Mouse (Mus musculus) intestine, postnatal 0 days (tissue): ENCODE results near the gene Stat3. TPM values are rescaled to one million over a fixed set of nuclear protein-coding genes. Genes with fewer than 3 reads are reported as not detected.

ENCODE experiments used
- ATAC-seq: fragments of 200-750 bp; cut with Nextera tagmentation; 2 replicates; pipeline ENCODE4 v1.8.0; 2017; ENCODE audit warnings: mild to moderate bottlenecking, moderate TSS enrichment, moderate library complexity
- H3K27ac ChIP-seq: fragments of 300-500 bp; sonication (generic); 2 replicates; pipeline ENCODE4 v1.5.1; 2014; ENCODE audit warnings: mild to moderate bottlenecking, low read depth, low read length, moderate library complexity
- H3K27me3 ChIP-seq: fragments of 300-500 bp; sonication (generic); replicated peaks from 2 replicates; pipeline ENCODE4 v1.6.1; 2014; ENCODE audit warnings: low read length, mixed read lengths; ENCODE audit not compliant: control insufficient read depth, insufficient read depth
- H3K36me3 ChIP-seq: fragments of 300-500 bp; sonication (generic); 2 replicates; pipeline ENCODE4 v1.6.1; 2014; ENCODE audit warnings: mild to moderate bottlenecking, moderate library complexity; ENCODE audit not compliant: control insufficient read depth, insufficient read depth
- H3K4me1 ChIP-seq: fragments of 300-500 bp; sonication (generic); replicated peaks from 2 replicates; pipeline ENCODE4 v1.6.1; 2014; ENCODE audit warnings: antibody characterized with exemption, low read length, mixed read lengths; ENCODE audit not compliant: control insufficient read depth, insufficient read depth
- H3K4me2 ChIP-seq: fragments of 300-500 bp; sonication (generic); replicated peaks from 2 replicates; pipeline ENCODE4 v1.6.1; 2014; ENCODE audit warnings: low read depth, mild to moderate bottlenecking, moderate library complexity
- H3K4me3 ChIP-seq: fragments of 300-500 bp; sonication (generic); 2 replicates; pipeline ENCODE4 v1.5.1; 2014; ENCODE audit warnings: low read depth, low read length
- H3K9ac ChIP-seq: fragments of 300-500 bp; sonication (generic); 2 replicates; pipeline ENCODE4 v1.6.1; 2014; ENCODE audit warnings: mild to moderate bottlenecking, low read depth, low read length
- H3K9me3 ChIP-seq: fragments of 300-500 bp; sonication (generic); 2 replicates; pipeline ENCODE4 v1.6.1; 2016; ENCODE audit warnings: mixed run types; ENCODE audit not compliant: control insufficient read depth
- CTCF ChIP-seq: sonication (generic); IDR thresholded peaks from 2 replicates; pipeline ENCODE4 v1.5.1; 2016; ENCODE audit warnings: low read depth, mild to moderate bottlenecking, control low read depth, antibody characterized with exemption, moderate library complexity
- WGBS: fragments of 180-500 bp; shearing (Covaris S2); extraction: QIAGEN DNeasy Blood & Tissue Kit; methylation state at CpG from one replicate; pipeline ENCODE4 v1.1.7; 2014; 5-methylcytosine and 5-hydroxymethylcytosine counted together
- polyA plus RNA-seq: library from polyadenylated mRNA; unstranded; fragments of >200 nt; fragmentation: Nextera tagmentation; extraction: Ambion mirVana; gene quantifications from 2 replicates; pipeline ENCODE4 v1.2.1, GENCODE M21; 2015

Gene Stat3
- polyA plus RNA-seq, 1 experiment from 2014 or later: 61.2 TPM

GRCm38 (mm10) chr11:100854268-100854667 lies 85.1 kb downstream of the Stat3 start:
- TF ChIP-seq CTCF: no peak
- no peak overlapping the region for H3K4me3 ChIP-seq
- H3K27me3 ChIP-seq: no peaks in the 10 kb centered on the region; the same call in 1 of the 2 replicates
- no peaks in the 10 kb centered on the region for H3K36me3 ChIP-seq
- H3K9ac ChIP-seq: no peak overlapping the region
- H3K4me1 ChIP-seq: no peaks in the 10 kb centered on the region
- WGBS: 37% methylated on average over 4 of the region's 4 CpGs
- no peak overlapping the region for H3K27ac ChIP-seq
- ATAC-seq: no peak
- no peaks in the 10 kb centered on the region for H3K9me3 ChIP-seq
- H3K4me2 ChIP-seq: no peak overlapping the region

- H3K4me3 ChIP-seq: no peak overlapping the region
- H3K36me3 ChIP-seq: no peaks in the 10 kb centered on the region
- no peak for TF ChIP-seq CTCF
- H3K9ac ChIP-seq: no peak overlapping the region
- no peaks in the 10 kb centered on the region; the same call in 1 of the 2 replicates for H3K27me3 ChIP-seq
- no peak for ATAC-seq
- 0 out of 2 replicates have a peak, but pooled peaks cover 3% of the 10 kb centered on the region for H3K4me1 ChIP-seq
- 83% methylated on average over 5 of the region's 5 CpGs for WGBS
- no peak overlapping the region for H3K4me2 ChIP-seq
- no peaks in the 10 kb centered on the region for H3K9me3 ChIP-seq
- no peak overlapping the region; the same call in 1 of the 2 replicates for H3K27ac ChIP-seq
Measured at GRCm38 (mm10) chr11:100853018-100853417, 86.3 kb downstream of the Stat3 start.

- no peaks in the 10 kb centered on the region for H3K9me3 ChIP-seq
- WGBS: 65% methylated on average over 2 of the region's 2 CpGs
- H3K4me2 ChIP-seq: no peak overlapping the region
- H3K4me3 ChIP-seq: no peak overlapping the region
- peaks cover 3% of the 10 kb centered on the region; the same call in 1 of the 2 replicates for H3K4me1 ChIP-seq
- no peaks in the 10 kb centered on the region; the same call in 1 of the 2 replicates for H3K27me3 ChIP-seq
- no peak for ATAC-seq
- no peak overlapping the region for H3K9ac ChIP-seq
- no peak for TF ChIP-seq CTCF
- no peak overlapping the region for H3K27ac ChIP-seq
- H3K36me3 ChIP-seq: no peaks in the 10 kb centered on the region
Measured at GRCm38 (mm10) chr11:100852088-100852487, 87.3 kb downstream of the Stat3 start.

DNA sequence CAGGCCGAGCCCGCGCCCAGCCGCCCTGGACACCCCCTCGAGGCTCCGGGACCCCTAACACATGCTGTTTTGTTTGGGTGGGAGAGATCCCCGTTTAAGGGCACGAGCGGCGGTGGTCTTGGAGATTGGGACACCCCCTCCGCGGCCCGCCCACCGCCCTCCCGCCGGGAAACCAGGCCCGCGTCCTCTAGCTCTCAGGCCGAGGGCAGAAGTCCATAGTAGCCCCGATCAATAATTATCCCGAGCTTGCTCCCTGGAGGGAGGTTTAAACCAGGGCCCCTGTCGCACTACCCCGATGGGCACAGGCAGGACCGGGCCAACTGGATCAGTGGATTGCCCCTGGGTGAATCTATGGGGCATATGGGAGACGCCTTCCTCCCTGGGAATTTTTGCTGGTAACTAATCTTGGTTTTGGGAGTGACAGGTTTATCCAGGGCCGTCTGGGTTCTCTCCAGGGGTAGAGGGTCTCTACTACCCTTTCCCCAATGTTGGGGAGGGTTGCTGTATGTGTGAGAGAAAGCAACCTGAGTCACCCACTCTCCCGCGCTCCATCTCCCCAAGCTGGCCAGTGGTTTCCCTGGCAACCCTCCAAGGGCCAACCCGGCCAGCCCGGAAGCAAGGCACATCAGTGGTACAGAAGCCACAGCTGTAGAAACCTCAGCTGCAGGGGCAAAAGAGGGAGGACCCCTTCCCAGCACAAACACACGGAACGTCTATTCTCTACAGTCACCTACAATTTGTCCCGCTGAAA lies 88.4 kb downstream of the Stat3 start:
- 5% methylated on average over 33 of the region's 33 CpGs for WGBS

DNA sequence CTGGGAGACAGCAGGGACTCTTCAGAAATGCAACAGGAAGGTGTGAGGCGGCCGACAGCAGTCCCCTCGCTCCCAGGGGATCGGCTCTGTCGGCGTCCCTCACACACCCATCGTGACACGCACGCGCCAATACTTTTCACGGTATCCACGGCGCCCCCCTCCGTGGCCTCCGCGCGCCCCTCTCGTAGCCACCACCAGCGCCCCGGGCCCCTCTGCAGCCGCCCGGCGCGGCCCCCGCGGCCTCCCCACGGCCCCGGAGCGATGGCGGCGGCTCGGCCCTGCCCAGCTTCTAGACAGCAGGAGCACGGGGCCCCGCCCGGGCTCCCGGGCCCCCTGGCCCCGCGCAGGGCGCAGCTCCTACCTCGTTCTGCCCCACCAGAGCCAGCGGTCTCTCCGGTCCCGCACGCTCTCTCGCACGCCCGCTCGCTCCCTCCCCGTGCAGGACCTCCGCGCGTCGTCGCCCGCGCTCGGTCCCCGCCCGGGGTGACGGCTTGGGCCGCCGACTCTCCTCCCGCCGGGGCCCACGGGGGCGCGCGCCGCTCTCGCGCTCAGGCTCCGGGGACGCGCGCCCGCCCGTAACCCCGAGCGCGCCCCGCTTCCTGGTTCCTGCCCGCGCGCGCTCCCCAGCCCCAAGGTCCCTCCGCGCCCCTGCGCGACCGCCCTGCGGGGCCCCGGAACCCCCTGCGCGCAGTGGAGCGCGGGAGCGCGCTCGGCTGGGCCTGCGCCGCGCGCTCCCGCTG lies 89.1 kb downstream of the Stat3 start, which contains the start of gene Stat5b:
TSS of gene Stat5b (minus strand) at position 687 of the 740 bp plus-strand sequence.
- peak within 1 kb of the TSS; percentile 94 for H3K27ac ChIP-seq
- H3K4me2 ChIP-seq: peak within 1 kb of the TSS; percentile 89
- under 1% methylated on average over 85 of the region's 104 CpGs for WGBS
- peaks cover 3% of the 10 kb centered on the region; the same call in 1 of the 2 replicates for H3K4me1 ChIP-seq
- H3K27me3 ChIP-seq: no peaks in the 10 kb centered on the region; the same call in 1 of the 2 replicates
- H3K36me3 ChIP-seq: no peaks in the 10 kb centered on the region
- H3K9me3 ChIP-seq: no peaks in the 10 kb centered on the region
- peak within 1 kb of the TSS; percentile 98 for H3K9ac ChIP-seq
- H3K4me3 ChIP-seq: peak within 1 kb of the TSS; percentile 96
- peak; percentile 86 for ATAC-seq
- TF ChIP-seq CTCF: no peak

More for the DNA sequence above, 88.4 kb downstream of the Stat3 start:
- H3K27ac ChIP-seq: peak overlapping the region; percentile 94
- peak overlapping the region; percentile 98 for H3K9ac ChIP-seq
- TF ChIP-seq CTCF: no peak
- H3K9me3 ChIP-seq: no peaks in the 10 kb centered on the region
- H3K27me3 ChIP-seq: no peaks in the 10 kb centered on the region; the same call in 1 of the 2 replicates
- H3K4me3 ChIP-seq: peak overlapping the region; percentile 96
- H3K36me3 ChIP-seq: no peaks in the 10 kb centered on the region
- peak overlapping the region; percentile 89 for H3K4me2 ChIP-seq
- ATAC-seq: peak; percentile 70
- peaks cover 3% of the 10 kb centered on the region; the same call in 1 of the 2 replicates for H3K4me1 ChIP-seq
